Mouse (Mus musculus): ENCODE results near the gene Lrrc27. TPM values are rescaled to one million over a fixed set of nuclear protein-coding genes. Genes with fewer than 3 reads are reported as not detected.

Lrrc27 gene
- polyA plus RNA-seq, 1 experiment from 2014 or later, result 5.2 TPM

- H3K4me3 ChIP-seq, result no peak overlapping the region
- peaks cover 5% of the 10 kb centered on the region; the same call in 1 of the 2 replicates for H3K4me1 ChIP-seq (replicated peaks)
- no peak overlapping the region for H3K4me2 ChIP-seq
- no peak overlapping the region for H3K9ac ChIP-seq
- no peak for ATAC-seq (ENCODE audit: low read depth)
- no peaks in the 10 kb centered on the region for H3K9me3 ChIP-seq
- 78% methylated on average over 8 of the region's 8 CpGs for WGBS
- no peak overlapping the region for H3K27ac ChIP-seq (replicated peaks)
- H3K27me3 ChIP-seq, result no peaks in the 10 kb centered on the region
- H3K36me3 ChIP-seq, result no peaks in the 10 kb centered on the region
These were observed 54.4 kb downstream of the Lrrc27 start for GRCm38 (mm10) chr7:139266886-139267870.

- Histone ChIP-seq H3K4me1 (replicated peaks) (peaks cover 29% of the 10 kb centered on the region), H3K36me3 (no peaks in the 10 kb centered on the region), H3K4me3 (no peak overlapping the region), H3K9me3 (no peaks in the 10 kb centered on the region), H3K9ac (no peak overlapping the region), H3K4me2 (no peak overlapping the region), H3K27ac (replicated peaks) (no peak overlapping the region), H3K27me3 (no peaks in the 10 kb centered on the region)
- ATAC-seq (ENCODE audit: low read depth), result no peak
- WGBS, result 87% methylated on average over 1 of the region's 1 CpGs
These were observed 58.0 kb downstream of the Lrrc27 start for GRCm38 (mm10) chr7:139270738-139271137.

DNA sequence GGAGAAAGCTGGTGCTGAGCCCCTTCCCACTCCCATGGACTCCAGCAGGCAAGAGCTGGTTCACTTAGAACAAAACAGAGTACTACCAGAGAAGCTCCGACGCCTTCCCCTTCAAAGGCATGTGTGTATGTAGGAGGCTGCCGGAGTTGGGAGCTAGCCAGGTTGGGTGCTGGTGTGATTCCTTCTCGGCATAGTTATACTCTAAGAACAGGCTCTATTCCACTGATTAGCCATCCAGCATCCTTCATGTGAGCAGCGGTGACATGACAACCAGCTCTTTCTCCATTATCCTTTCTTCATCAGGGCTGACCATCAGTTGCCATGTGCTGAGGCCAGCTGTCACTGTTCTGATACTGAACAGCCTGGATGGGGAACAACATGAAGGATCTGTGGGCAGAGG, 59.1 kb downstream of the Lrrc27 start:
- Histone ChIP-seq H3K4me2 (no peak overlapping the region), H3K27ac (replicated peaks) (no peak overlapping the region), H3K36me3 (no peaks in the 10 kb centered on the region), H3K27me3 (no peaks in the 10 kb centered on the region), H3K4me1 (replicated peaks) (peaks cover 31% of the 10 kb centered on the region), H3K9ac (no peak overlapping the region), H3K9me3 (no peaks in the 10 kb centered on the region), H3K4me3 (no peak overlapping the region)
- ATAC-seq (ENCODE audit: low read depth), result no peak
- 77% methylated on average over 5 of the region's 5 CpGs for WGBS

- 52% methylated on average over 1 of the region's 1 CpGs for WGBS
- no peak overlapping the region for H3K4me2 ChIP-seq
- no peak overlapping the region for H3K4me3 ChIP-seq
- H3K4me1 ChIP-seq (replicated peaks), result peaks cover 34% of the 10 kb centered on the region
- no peak for ATAC-seq (ENCODE audit: low read depth)
- no peaks in the 10 kb centered on the region for H3K9me3 ChIP-seq
- no peak overlapping the region for H3K9ac ChIP-seq
- H3K36me3 ChIP-seq, result no peaks in the 10 kb centered on the region
- H3K27ac ChIP-seq (replicated peaks), result peak overlapping the region; percentile 38; the same call in 1 of the 2 replicates
- no peaks in the 10 kb centered on the region for H3K27me3 ChIP-seq
These were observed 60.0 kb downstream of the Lrrc27 start for GRCm38 (mm10) chr7:139272639-139273396.

- no peaks in the 10 kb centered on the region for H3K27me3 ChIP-seq
- H3K4me2 ChIP-seq, result no peak overlapping the region
- ATAC-seq (ENCODE audit: low read depth), result no peak
- peaks cover 34% of the 10 kb centered on the region for H3K4me1 ChIP-seq (replicated peaks)
- H3K9me3 ChIP-seq, result no peaks in the 10 kb centered on the region
- H3K36me3 ChIP-seq, result no peaks in the 10 kb centered on the region
- no peak overlapping the region for H3K9ac ChIP-seq
- no peak overlapping the region for H3K4me3 ChIP-seq
- H3K27ac ChIP-seq (replicated peaks), result no peak overlapping the region; the same call in 1 of the 2 replicates
- 73% methylated on average over 2 of the region's 2 CpGs for WGBS
These were observed 60.6 kb downstream of the Lrrc27 start for GRCm38 (mm10) chr7:139273397-139273719.

DNA sequence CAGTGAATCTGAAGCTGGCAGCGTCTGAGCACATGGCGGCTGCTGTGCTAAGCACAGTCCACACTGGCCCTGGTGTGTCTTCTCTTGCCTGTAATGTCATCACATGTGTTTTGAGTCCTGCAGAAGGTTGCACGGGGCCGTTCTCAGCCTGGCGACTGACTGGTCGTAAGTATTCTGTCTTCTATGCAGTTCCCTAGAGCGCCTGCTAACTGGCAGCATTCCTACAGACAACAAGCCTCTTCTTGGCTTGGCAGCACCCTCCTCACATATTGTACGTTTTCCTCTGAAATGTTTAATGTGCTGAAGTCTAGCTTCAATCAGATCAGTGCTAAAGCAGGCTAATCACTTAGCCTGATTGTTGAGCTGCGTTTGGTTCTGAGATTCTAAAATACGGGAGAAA, 62.8 kb downstream of the Lrrc27 start:
- H3K36me3 ChIP-seq, result no peaks in the 10 kb centered on the region
- no peak overlapping the region for H3K4me2 ChIP-seq
- ATAC-seq (ENCODE audit: low read depth), result peak; percentile 16; the same call in 1 of the 2 replicates
- H3K9ac ChIP-seq, result 0 out of 2 replicates have a peak overlapping the region, but pooled peaks have one; percentile 22
- H3K27ac ChIP-seq (replicated peaks), result peak overlapping the region; percentile 69
- 61% methylated on average over 10 of the region's 10 CpGs for WGBS
- no peak overlapping the region for H3K4me3 ChIP-seq
- H3K27me3 ChIP-seq, result no peaks in the 10 kb centered on the region
- H3K9me3 ChIP-seq, result no peaks in the 10 kb centered on the region
- peaks cover 46% of the 10 kb centered on the region for H3K4me1 ChIP-seq (replicated peaks)

- Histone ChIP-seq H3K27ac (replicated peaks) (peak overlapping the region; percentile 56; the same call in 1 of the 2 replicates), H3K9me3 (no peaks in the 10 kb centered on the region), H3K4me3 (no peak overlapping the region), H3K9ac (no peak overlapping the region), H3K4me1 (replicated peaks) (peaks cover 51% of the 10 kb centered on the region), H3K36me3 (no peaks in the 10 kb centered on the region), H3K4me2 (no peak overlapping the region), H3K27me3 (no peaks in the 10 kb centered on the region)
- ATAC-seq (ENCODE audit: low read depth), result no peak
- WGBS, result 88% methylated on average over 10 of the region's 10 CpGs
These were observed 63.4 kb downstream of the Lrrc27 start for GRCm38 (mm10) chr7:139276150-139276549.

- H3K27ac ChIP-seq (replicated peaks), result no peak overlapping the region
- WGBS, result 77% methylated on average over 7 of the region's 7 CpGs
- H3K36me3 ChIP-seq, result no peaks in the 10 kb centered on the region
- peaks cover 48% of the 10 kb centered on the region for H3K4me1 ChIP-seq (replicated peaks)
- no peaks in the 10 kb centered on the region for H3K9me3 ChIP-seq
- no peak overlapping the region for H3K9ac ChIP-seq
- H3K4me2 ChIP-seq, result no peak overlapping the region
- H3K27me3 ChIP-seq, result no peaks in the 10 kb centered on the region
- no peak overlapping the region for H3K4me3 ChIP-seq
- no peak for ATAC-seq (ENCODE audit: low read depth)
These were observed 64.7 kb downstream of the Lrrc27 start for GRCm38 (mm10) chr7:139277536-139277935.

DNA sequence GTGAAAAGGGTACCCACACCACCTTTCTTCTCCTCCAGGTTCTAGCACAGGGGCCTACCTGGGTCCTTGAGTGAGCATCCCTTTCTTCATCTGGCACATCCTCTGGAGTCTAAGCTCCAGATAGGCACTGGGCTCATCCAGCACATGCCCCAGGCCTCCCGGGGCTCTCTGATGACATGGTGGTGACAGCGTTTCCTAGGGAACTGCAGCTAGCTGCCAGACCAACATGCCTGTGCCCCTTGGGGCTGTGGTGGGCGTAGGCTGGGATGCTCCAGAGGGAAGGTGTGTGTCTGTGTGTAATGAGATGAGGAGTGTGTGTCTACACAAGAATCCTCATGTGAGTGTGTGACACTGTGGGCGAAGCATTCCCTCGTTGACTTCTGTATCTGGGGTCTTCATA, 66.8 kb downstream of the Lrrc27 start:
- Histone ChIP-seq H3K36me3 (no peaks in the 10 kb centered on the region), H3K4me3 (no peak overlapping the region), H3K9ac (no peak overlapping the region), H3K9me3 (no peaks in the 10 kb centered on the region), H3K4me2 (no peak overlapping the region), H3K27me3 (no peaks in the 10 kb centered on the region), H3K27ac (replicated peaks) (0 out of 2 replicates have a peak overlapping the region, but pooled peaks have one; percentile 1), H3K4me1 (replicated peaks) (peaks cover 34% of the 10 kb centered on the region)
- ATAC-seq (ENCODE audit: low read depth), result no peak
- 72% methylated on average over 5 of the region's 5 CpGs for WGBS

GRCm38 (mm10) chr7:139280044-139280443, 67.3 kb downstream of the Lrrc27 start:
- 77% methylated on average over 1 of the region's 1 CpGs for WGBS
- Histone ChIP-seq H3K27ac (replicated peaks) (0 out of 2 replicates have a peak overlapping the region, but pooled peaks have one; percentile 13), H3K4me3 (no peak overlapping the region), H3K9ac (no peak overlapping the region), H3K4me2 (no peak overlapping the region), H3K9me3 (no peaks in the 10 kb centered on the region), H3K36me3 (no peaks in the 10 kb centered on the region), H3K27me3 (no peaks in the 10 kb centered on the region), H3K4me1 (replicated peaks) (peaks cover 34% of the 10 kb centered on the region)
- ATAC-seq (ENCODE audit: low read depth), result no peak

DNA sequence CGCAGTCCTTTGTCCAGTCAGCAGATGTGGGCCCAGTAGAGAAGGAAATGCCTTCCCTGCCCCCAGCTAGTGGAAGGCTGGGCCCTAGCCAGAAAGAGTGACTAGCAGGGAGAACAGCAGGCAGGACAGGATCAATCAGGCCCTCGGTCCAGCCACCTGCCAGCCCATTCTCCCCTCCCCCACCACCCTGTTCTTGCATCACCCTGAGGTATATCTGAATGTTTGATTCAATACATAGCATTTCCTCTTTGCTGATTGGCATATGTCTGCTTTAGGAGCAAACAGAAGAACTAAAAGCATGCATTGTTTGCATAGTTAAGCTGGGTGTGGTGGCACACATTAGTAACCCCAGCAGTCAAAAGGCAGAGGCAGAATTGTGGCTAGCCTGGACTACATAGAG, 68.4 kb downstream of the Lrrc27 start:
- Histone ChIP-seq H3K4me1 (replicated peaks) (peaks cover 23% of the 10 kb centered on the region), H3K27me3 (no peaks in the 10 kb centered on the region), H3K27ac (replicated peaks) (no peak overlapping the region), H3K36me3 (no peaks in the 10 kb centered on the region), H3K9ac (no peak overlapping the region), H3K4me3 (no peak overlapping the region), H3K9me3 (no peaks in the 10 kb centered on the region), H3K4me2 (no peak overlapping the region)
- ATAC-seq (ENCODE audit: low read depth), result no peak
- WGBS, result 35% methylated on average over 2 of the region's 2 CpGs

- H3K27me3 ChIP-seq, result no peaks in the 10 kb centered on the region
- H3K36me3 ChIP-seq, result no peaks in the 10 kb centered on the region
- ATAC-seq (ENCODE audit: low read depth), result no peak
- H3K4me3 ChIP-seq, result no peak overlapping the region
- no peak overlapping the region for H3K27ac ChIP-seq (replicated peaks)
- peaks cover 20% of the 10 kb centered on the region for H3K4me1 ChIP-seq (replicated peaks)
- no peaks in the 10 kb centered on the region for H3K9me3 ChIP-seq
- no peak overlapping the region for H3K9ac ChIP-seq
- 72% methylated on average over 3 of the region's 3 CpGs for WGBS
- no peak overlapping the region for H3K4me2 ChIP-seq
These were observed 69.2 kb downstream of the Lrrc27 start for GRCm38 (mm10) chr7:139282037-139282436.

Measured in neural tube, embryonic 13.5 days (tissue).